Mouse (Mus musculus) testis, adult 2 months (tissue): Measurements from ENCODE around the gene Synj2.

ENCODE experiments used
- CTCF ChIP-seq: fragments of 200-500 bp; IDR thresholded peaks from 2 replicates; pipeline ENCODE4 v1.5.1; 2012; ENCODE audit warnings: low read depth, mild to moderate bottlenecking, inconsistent platforms, low read length, moderate library complexity; ENCODE audit not compliant: control insufficient read depth, insufficient read depth, insufficient replicate concordance
- POLR2A ChIP-seq: fragments of 200-500 bp; IDR thresholded peaks from 2 replicates; pipeline ENCODE4 v1.6.1; 2012; ENCODE audit warnings: low read depth, mild to moderate bottlenecking, inconsistent platforms, low read length, moderate library complexity; ENCODE audit not compliant: control insufficient read depth

DNA sequence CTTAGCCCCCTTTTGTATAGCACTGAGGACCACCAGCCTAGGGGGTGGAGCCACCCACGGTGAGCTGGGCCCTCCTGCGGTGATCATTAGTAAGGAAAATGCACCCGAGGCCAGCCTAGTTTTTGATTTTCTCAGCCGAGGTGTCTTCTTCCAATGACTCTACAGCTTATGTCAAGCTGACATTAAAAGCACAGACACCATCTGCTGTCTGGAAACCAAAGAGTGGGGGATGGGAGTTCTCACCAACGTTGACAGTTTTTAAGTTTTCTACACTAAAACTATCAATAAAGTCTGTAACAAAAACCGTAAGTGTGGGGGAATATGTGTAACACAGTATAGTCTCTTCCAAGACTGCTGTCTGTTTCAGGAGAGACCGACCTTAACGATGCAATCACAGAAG lies 16.8 kb upstream of the Synj2 start:
- TF ChIP-seq CTCF (no peak), POLR2A (no peak)
